Mouse (Mus musculus): ENCODE measurements around the gene Slc25a31.

The Slc25a31 gene

GRCm38 (mm10) chr3:40708655-40709054 lies at the start of gene Slc25a31:
TSS of gene Slc25a31 (plus strand) at chr3:40708855.
- no peak for DNase-seq (ENCODE audit: extremely low spot score, low spot score)

- DNase-seq (ENCODE audit: extremely low spot score, low spot score): no peak
Observed at GRCm38 (mm10) chr3:40660231-40660630, 48.4 kb upstream of the Slc25a31 start.

GRCm38 (mm10) chr3:40666109-40666508 lies 42.5 kb upstream of the Slc25a31 start:
- DNase-seq (ENCODE audit: extremely low spot score, low spot score): no peak

DNA sequence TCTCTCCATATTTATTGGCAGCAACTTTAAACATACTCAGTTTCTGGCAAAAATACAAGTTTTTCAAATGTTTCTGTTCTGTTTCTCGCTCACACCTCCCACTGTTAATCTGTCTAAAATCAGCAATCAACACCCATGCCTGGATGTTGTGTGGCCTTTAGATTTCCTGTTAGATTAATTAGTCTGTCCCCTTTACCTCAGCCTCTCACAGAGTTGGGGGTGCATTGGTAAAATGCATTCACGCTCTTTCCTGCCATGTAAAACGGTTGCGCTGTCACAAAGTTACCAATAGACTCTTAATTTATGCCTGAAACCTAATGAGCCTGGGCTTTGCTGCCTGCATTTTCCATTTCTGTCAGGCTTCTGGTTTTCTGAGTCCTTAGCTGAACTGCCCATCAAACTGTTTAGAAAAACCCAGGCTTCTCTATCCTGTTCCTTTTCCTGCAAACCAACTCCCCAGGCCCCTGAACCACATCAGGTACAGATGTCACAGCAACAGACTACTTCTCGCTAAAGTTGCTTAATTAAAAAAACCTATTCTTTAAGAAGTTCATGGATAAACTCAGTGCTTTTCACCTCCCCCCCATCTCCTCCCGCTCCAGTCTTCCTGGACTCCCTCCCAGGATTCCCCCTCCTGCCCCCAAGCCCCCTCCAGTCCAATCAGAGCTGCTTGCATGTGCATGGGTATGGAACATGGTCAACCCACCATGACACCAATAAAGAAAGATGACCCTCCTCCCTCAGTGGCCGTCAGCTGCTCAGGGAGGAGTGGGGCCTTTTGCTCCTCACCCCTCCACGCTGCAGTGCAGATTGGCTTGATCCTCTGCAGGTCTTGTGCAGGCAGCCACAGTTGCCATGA lies 41.6 kb upstream of the Slc25a31 start:
- DNase-seq (ENCODE audit: extremely low spot score, low spot score): no peak

GRCm38 (mm10) chr3:40668889-40669288 lies 39.8 kb upstream of the Slc25a31 start:
- no peak for DNase-seq (ENCODE audit: extremely low spot score, low spot score)

DNA sequence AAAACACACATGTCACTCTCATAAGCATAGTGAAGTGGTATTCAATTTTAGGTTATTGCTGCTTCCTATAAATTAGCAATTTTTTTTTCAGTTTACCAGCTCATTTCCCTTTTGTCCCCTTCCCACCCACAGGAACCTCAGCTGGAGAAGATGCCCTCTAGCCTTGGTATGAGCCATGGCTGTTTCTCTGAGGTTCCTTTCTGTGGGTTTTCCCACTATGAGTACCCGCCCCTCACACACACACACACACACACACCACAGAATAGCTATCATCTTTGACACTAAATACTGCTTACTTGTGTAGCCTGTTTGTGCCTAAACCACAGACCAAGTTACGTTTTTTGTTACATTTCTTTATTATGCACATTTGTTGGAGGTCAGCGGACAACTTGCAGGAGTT lies 39.3 kb upstream of the Slc25a31 start:
- no peak for DNase-seq (ENCODE audit: extremely low spot score, low spot score)

DNA sequence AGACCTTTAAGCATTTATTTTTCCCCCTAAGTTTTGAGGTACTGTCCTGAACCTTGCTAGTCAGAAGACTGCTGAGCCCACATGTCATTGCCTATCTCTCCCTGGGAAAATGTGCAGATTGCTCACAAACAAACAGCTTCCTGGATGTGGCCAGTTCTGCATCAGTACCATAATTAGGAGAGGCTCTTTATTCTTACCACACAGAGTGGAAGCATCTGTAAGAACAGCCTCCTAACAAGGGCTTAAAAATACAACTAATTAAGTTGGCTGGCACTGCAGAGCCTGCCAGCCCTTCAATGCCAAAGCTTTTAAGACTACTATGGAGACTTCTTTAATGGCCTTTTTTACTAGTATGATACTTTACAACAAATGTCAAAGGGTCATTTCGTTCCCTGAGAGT lies 35.1 kb upstream of the Slc25a31 start:
- no peak for DNase-seq (ENCODE audit: extremely low spot score, low spot score)

DNA sequence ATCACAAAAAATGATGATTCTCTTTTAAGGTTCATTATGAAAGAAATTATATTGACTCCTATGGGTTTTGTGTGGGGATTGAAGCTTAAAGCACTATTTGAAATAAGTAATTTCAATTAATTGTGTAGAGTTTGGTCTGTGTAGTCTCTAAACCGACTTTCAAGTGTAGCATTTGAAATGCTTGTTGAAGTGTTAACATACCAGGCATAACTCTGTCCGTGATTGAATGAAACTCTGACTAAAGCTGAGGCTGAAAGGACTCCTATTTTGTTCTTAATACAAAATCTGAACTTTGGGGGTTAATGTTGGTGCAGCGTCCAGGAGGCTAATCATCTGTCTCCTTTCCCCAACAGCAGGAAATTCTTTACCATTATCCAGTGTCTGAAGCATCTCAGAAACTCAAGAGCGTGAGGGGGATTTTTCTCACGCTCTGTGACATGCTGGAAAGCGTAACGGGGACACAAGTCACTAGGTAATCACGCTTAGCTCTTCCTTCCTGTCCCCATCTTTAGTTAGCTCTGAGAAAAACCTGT lies 33.7 kb upstream of the Slc25a31 start:
- no peak for DNase-seq (ENCODE audit: extremely low spot score, low spot score)

GRCm38 (mm10) chr3:40678856-40679255 lies 29.8 kb upstream of the Slc25a31 start:
- no peak for DNase-seq (ENCODE audit: extremely low spot score, low spot score)

DNA sequence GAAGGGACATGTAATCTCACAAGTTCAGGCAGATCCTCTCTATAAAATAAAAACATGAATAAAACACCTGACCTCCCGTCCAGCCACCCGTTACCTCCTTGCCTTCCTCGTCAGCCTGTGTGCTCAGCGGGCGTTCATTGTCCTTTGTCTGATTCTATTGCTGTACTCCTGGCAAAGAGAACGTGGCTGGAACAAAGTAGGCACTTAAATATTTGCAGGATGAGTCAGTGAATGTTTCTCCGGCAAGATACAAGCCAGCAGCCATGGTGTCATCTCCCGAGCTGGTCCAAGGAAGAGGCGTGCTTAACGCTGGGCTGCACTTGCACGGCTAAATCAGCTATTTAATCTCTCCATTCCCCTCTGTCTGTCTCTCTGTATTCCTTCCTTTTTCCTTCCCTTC lies 26.3 kb upstream of the Slc25a31 start:
- no peak for DNase-seq (ENCODE audit: extremely low spot score, low spot score)

- no peak for DNase-seq (ENCODE audit: extremely low spot score, low spot score)
Observed at GRCm38 (mm10) chr3:40683171-40683570, 25.5 kb upstream of the Slc25a31 start.

DNA sequence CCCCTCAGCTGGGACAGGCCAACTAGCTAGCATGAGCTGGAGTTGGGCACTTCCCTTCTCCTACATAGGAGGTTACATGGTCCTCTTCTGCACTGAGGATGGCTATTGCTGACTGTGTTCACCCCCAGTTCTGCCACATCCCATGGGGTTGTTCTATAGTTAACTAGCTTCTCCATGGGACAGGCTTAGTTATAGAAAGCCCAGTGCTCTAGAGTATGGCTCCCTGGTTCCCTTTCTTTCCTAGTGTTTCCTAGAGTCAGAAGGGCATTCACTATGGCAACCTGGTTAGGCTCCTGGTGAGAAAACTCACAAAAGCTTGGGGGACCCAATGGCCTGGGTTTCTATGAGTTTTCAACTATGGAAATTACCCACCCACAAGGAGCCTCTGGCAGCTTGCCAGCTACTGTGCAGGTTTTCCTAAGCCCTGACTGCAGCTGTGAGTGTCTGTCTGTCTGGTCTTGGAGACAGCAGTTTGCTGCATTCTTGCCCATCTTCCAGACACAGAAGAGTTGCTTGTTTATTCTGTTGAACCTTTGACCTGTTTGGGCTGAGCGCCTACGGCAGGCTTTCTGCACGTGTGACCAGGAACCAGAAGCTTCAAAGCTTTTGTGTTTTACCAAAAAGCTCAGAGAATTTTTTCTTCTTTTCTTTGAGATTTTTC lies 22.7 kb upstream of the Slc25a31 start:
- peak; percentile 65 for DNase-seq (ENCODE audit: extremely low spot score, low spot score)

DNA sequence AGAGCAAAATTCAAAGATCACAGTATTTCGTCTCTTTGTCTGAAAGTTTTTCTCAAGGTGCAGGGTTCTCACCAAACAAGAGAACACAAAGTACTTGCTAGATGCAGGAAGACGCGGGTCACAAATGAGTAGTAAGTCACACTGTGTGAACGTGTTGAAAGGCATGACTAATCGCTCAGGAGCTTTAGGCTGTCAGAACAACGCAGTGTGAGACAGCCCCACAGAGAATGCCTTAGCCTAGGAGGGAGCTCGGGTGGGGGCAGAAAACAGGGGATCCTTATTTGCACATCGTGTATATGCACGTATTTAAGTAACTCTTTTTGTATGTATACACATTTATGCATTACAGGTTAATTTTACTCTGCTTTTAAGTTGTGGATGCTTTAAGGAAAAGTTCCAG lies 21.8 kb upstream of the Slc25a31 start:
- no peak for DNase-seq (ENCODE audit: extremely low spot score, low spot score)

DNA sequence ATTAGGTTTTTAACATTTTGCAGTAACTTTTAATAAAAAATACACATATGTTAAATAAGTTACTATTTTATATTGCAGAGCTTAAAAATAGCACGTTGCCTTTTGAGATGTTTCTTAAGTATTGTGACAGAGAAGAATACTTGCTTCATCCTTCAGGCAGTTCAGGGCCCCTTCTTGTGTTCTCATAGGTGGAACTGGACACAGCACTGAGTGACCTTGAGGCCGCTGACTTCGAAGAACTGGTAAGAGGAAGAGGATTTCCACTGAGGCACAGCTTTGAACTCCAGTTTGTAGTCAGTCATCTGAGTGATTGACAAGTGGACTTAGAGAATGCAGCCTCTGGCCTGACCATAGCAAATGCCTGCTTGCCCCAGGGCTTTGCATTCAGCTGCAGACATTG lies 21.1 kb upstream of the Slc25a31 start:
- DNase-seq (ENCODE audit: extremely low spot score, low spot score): no peak

DNA sequence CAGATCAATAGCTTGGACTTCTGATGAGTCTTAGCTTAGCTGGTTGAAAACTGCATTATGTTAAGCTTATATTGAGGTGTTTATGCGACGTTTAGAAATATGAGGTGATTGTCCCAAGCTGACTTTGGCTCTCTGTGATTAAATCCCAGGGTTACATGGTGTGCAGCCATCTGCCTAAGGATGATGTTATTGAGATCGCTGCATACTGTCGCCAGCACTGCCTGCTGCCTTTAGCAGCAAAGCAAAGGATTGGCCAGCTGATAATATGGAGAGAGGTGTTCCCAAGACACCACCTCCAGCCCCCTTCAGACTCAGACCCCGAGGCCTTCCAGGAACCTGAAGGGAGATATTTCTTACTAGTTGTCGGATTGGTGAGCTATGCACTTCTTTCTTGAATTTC lies 17.1 kb upstream of the Slc25a31 start:
- no peak for DNase-seq (ENCODE audit: extremely low spot score, low spot score)

GRCm38 (mm10) chr3:40693435-40693834 lies 15.2 kb upstream of the Slc25a31 start:
- no peak for DNase-seq (ENCODE audit: extremely low spot score, low spot score)

DNA sequence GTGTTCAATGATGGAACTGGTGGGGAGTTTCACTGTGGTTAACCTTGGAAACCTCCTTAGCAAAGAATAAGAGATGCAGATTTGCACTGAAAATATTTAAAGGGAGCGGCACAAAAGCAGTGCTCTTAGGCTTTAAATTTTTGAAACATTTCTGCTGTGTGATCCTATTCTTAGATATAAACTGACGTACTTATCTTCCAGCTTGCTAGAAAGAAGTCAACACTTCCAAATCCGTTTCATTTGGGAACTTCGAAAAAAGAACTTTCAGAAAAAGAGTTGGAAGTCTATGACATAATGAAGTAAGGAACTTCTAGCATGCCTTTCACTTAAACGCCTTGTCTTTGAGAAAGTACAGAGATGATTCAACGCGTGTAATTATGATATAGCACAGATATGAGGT lies 14.7 kb upstream of the Slc25a31 start:
- no peak for DNase-seq (ENCODE audit: extremely low spot score, low spot score)

- DNase-seq (ENCODE audit: extremely low spot score, low spot score): no peak
Observed at GRCm38 (mm10) chr3:40694438-40694837, 14.2 kb upstream of the Slc25a31 start.

GRCm38 (mm10) chr3:40695162-40695561 lies 13.5 kb upstream of the Slc25a31 start:
- DNase-seq (ENCODE audit: extremely low spot score, low spot score): no peak

GRCm38 (mm10) chr3:40698834-40699233 lies 9.8 kb upstream of the Slc25a31 start:
- no peak for DNase-seq (ENCODE audit: extremely low spot score, low spot score)

DNA sequence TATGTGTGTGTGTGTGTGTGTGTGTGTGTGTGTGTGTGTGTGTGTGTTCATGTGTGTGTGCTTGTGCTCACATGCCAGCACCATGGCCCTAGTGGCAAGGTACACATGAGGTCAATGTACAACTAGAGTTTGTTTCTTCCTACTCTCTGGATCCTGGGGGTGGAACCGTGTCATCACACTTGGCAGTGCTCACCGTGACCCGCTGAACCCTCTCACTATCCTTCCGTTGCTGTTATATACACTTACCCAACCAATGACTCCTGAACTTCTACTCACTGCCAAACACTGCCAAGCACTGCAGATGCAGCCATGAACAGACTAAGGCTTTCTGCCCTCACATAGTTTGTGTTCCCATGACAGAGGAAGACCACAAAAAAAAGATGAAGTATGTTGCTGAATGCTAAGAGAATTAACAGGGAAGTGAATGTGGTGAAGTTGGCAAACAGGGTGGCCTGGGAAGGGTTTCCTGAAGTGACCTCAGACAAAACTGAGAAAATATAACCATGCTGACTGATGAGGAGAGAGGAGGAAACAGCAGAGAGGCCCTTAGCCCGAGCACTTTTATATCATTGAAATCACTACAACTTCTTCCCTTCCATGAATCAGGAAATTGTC lies 3.7 kb upstream of the Slc25a31 start:
- DNase-seq (ENCODE audit: extremely low spot score, low spot score): no peak

GRCm38 (mm10) chr3:40716056-40716455 lies 7.4 kb downstream of the Slc25a31 start:
- no peak for DNase-seq (ENCODE audit: extremely low spot score, low spot score)

Measured in neural tube, embryonic 10.5 days (tissue).